Mouse (Mus musculus) ES-E14 (cell line): ENCODE data around the gene Kcnj12. TPM values are rescaled to one million over a fixed set of nuclear protein-coding genes. Genes with fewer than 3 reads are reported as not detected.

Experiments
- DNase-seq: peaks from one replicate; pipeline ENCODE4 v3.0.0-alpha.2; 2013; ENCODE audit warnings: low read depth, low spot score
- H3K27ac ChIP-seq: 2 replicates; pipeline ENCODE4 v1.5.1; 2012; ENCODE audit warnings: low read depth, mild to moderate bottlenecking, low read length, moderate library complexity, mixed read lengths; ENCODE audit not compliant: poor library complexity, insufficient read depth, severe bottlenecking
- H3K36me3 ChIP-seq: 2 replicates; pipeline ENCODE4 v1.6.1; 2012; ENCODE audit warnings: mild to moderate bottlenecking, low read length, moderate library complexity, mixed read lengths; ENCODE audit not compliant: control insufficient read depth, poor library complexity, insufficient read depth, severe bottlenecking
- H3K4me1 ChIP-seq, 2 experiments: fragments of 150-350 bp in 1 of 2; sonication (generic) in 1 of 2; 2 replicates each; pipeline ENCODE4 v1.6.1; 2012; ENCODE audit warnings: low read length in 2 of 2, mild to moderate bottlenecking in 1 of 2, mixed read lengths in 1 of 2; ENCODE audit not compliant: control insufficient read depth in 2 of 2, insufficient read depth in 2 of 2, poor library complexity in 1 of 2
- H3K4me3 ChIP-seq, 2 experiments: fragments of 150-350 bp in 1 of 2; sonication (generic) in 1 of 2; 2 replicates each; pipeline ENCODE4 v1.5.1; 2012; ENCODE audit warnings: low read length in 2 of 2, low read depth in 1 of 2, mild to moderate bottlenecking in 1 of 2, mixed read lengths in 1 of 2; ENCODE audit not compliant: insufficient read depth in 1 of 2, poor library complexity in 1 of 2, severe bottlenecking in 1 of 2
- H3K9ac ChIP-seq: 2 replicates; pipeline ENCODE4 v1.6.1; 2012; ENCODE audit warnings: low read depth, mild to moderate bottlenecking, low read length, mixed read lengths; ENCODE audit not compliant: poor library complexity, insufficient read depth, severe bottlenecking
- H3K9me3 ChIP-seq: fragments of 150-350 bp; sonication (generic); 2 replicates; pipeline ENCODE4 v1.6.1; 2012; ENCODE audit warnings: low read depth, mild to moderate bottlenecking, low read length; ENCODE audit not compliant: control insufficient read depth, insufficient read depth
- CHD2 ChIP-seq: IDR thresholded peaks from 2 replicates; pipeline ENCODE4 v1.6.1; 2014; ENCODE audit warnings: mild to moderate bottlenecking, low read depth, low read length, inconsistent platforms
- HCFC1 ChIP-seq: IDR thresholded peaks from 2 replicates; pipeline ENCODE4 v1.6.1; 2012; ENCODE audit warnings: low read length, inconsistent platforms, borderline replicate concordance; ENCODE audit not compliant: insufficient read depth
- MAFK ChIP-seq: IDR thresholded peaks from 2 replicates; pipeline ENCODE4 v1.6.1; 2014; ENCODE audit warnings: mild to moderate bottlenecking, low read depth, low read length, inconsistent platforms; ENCODE audit not compliant: insufficient read depth
- ZC3H11A ChIP-seq: IDR thresholded peaks from 2 replicates; pipeline ENCODE4 v1.6.1; 2012; ENCODE audit warnings: low read depth, mild to moderate bottlenecking, inconsistent platforms, low read length, borderline replicate concordance
- ZNF384 ChIP-seq: IDR thresholded peaks from 2 replicates; pipeline ENCODE4 v1.6.1; 2012; ENCODE audit warnings: low read depth, low read length, inconsistent platforms
- in situ Hi-C, 2 experiments: fragments of 600-800 bp; cut with MboI; formaldehyde crosslinking; loops; one replicate each; pipeline ENCODE4 v1.15.1; 2025; ENCODE audit warnings: low sequenced_read_pairs in 2 of 2, inconsistent platforms in 1 of 2; ENCODE audit not compliant: unreplicated experiment in 2 of 2
- total RNA-seq: library from RNA; depleted of rRNA; stranded (reverse); fragments of 300-350 nt; gene quantifications from 2 replicates; pipeline ENCODE4 v1.2.3, GENCODE M21; 2012

Gene Kcnj12
- total RNA-seq, 1 experiment = 4.0 TPM

GRCm38 (mm10) chr11:61005345-61005744 lies 17.0 kb upstream of the Kcnj12 start:
- peaks cover 21 to 27% of the 10 kb centered on the region in 2 experiments for H3K4me1 ChIP-seq

GRCm38 (mm10) chr11:61011736-61012294 lies 10.5 kb upstream of the Kcnj12 start:
- in situ Hi-C loops = no loop called here
- Histone ChIP-seq H3K9ac (no peak overlapping the region), H3K9me3 (no peaks in the 10 kb centered on the region), H3K4me1 (peaks cover 5 to 10% of the 10 kb centered on the region in 2 experiments), H3K4me3 (no peak overlapping the region), H3K36me3 (no peaks in the 10 kb centered on the region), H3K27ac (no peak overlapping the region)
- TF ChIP-seq ZC3H11A = no peak
- TF ChIP-seq MAFK = no peak
- no peak for TF ChIP-seq HCFC1
- no peak for TF ChIP-seq ZNF384
- TF ChIP-seq CHD2 = no peak
- no peak for DNase-seq

More at GRCm38 (mm10) chr11:61005345-61005744, 17.0 kb upstream of the Kcnj12 start:
- H3K9me3 ChIP-seq = no peaks in the 10 kb centered on the region
- in situ Hi-C loops = no loop called here
- H3K36me3 ChIP-seq = no peaks in the 10 kb centered on the region
- TF ChIP-seq CHD2 (no peak), ZC3H11A (no peak), HCFC1 (no peak), ZNF384 (no peak), MAFK (no peak)
- DNase-seq = no peak
- H3K9ac ChIP-seq = no peak overlapping the region
- H3K27ac ChIP-seq = no peak overlapping the region
- no peak overlapping the region for H3K4me3 ChIP-seq

- Histone ChIP-seq H3K9ac (no peak overlapping the region), H3K4me3 (no peak overlapping the region), H3K36me3 (no peaks in the 10 kb centered on the region), H3K27ac (no peak overlapping the region), H3K9me3 (no peaks in the 10 kb centered on the region), H3K4me1 (peaks cover 0 to 13% of the 10 kb centered on the region in 2 experiments; a peak in 2 of 4 replicates)
- DNase-seq = no peak
- TF ChIP-seq ZC3H11A = no peak
- TF ChIP-seq MAFK = no peak
- TF ChIP-seq CHD2 = no peak
- TF ChIP-seq ZNF384 = no peak
- no peak for TF ChIP-seq HCFC1
- in situ Hi-C loops = no loop called here
These were observed 5.4 kb upstream of the Kcnj12 start for GRCm38 (mm10) chr11:61016866-61017398.

- in situ Hi-C loops = no loop called here
- TF ChIP-seq ZC3H11A = no peak
- no peak for TF ChIP-seq ZNF384
- no peak for TF ChIP-seq MAFK
- no peak for TF ChIP-seq CHD2
- no peak for TF ChIP-seq HCFC1
- no peak for DNase-seq
These were observed 1.2 kb upstream of the Kcnj12 start for GRCm38 (mm10) chr11:61021129-61021528.

More at GRCm38 (mm10) chr11:61021129-61021528, 1.2 kb upstream of the Kcnj12 start:
- Histone ChIP-seq H3K4me3 (no peak overlapping the region), H3K36me3 (no peaks in the 10 kb centered on the region), H3K27ac (no peak overlapping the region), H3K9ac (no peak overlapping the region), H3K4me1 (peaks cover 2 to 12% of the 10 kb centered on the region in 2 experiments; a peak in 2 of 4 replicates), H3K9me3 (no peaks in the 10 kb centered on the region)
